Mouse (Mus musculus) forebrain, embryonic 14.5 days (tissue): ENCODE measurements at regions not wholly inside any gene's neighbourhood (a gene's known extent, or its start where the extent isn't known, plus 50 kb on each side); places are given as distances from the start of the nearest gene placed in this dataset.

Source experiments
- ATAC-seq: fragments of 200-750 bp; cut with Nextera tagmentation; 2 replicates; pipeline ENCODE4 v1.8.0; 2017; ENCODE audit warnings: mild to moderate bottlenecking, moderate library complexity
- DNase-seq: peaks from one replicate; pipeline ENCODE4 v3.0.0-alpha.2; 2015; ENCODE audit warnings: low spot score
- H3K27ac ChIP-seq: fragments of 300-500 bp; sonication (generic); 2 replicates; pipeline ENCODE4 v1.5.1; 2014; ENCODE audit warnings: low read depth, mild to moderate bottlenecking, control low read depth, low read length, moderate library complexity
- H3K27me3 ChIP-seq: fragments of 300-500 bp; sonication (generic); replicated peaks from 2 replicates; pipeline ENCODE4 v1.6.1; 2014; ENCODE audit warnings: low read length, control low read depth, mixed read lengths; ENCODE audit not compliant: control insufficient read depth, insufficient read depth
- H3K36me3 ChIP-seq: fragments of 300-500 bp; sonication (generic); 2 replicates; pipeline ENCODE4 v1.6.1; 2014; ENCODE audit warnings: low read length, control low read depth; ENCODE audit not compliant: control insufficient read depth, insufficient read depth
- H3K4me1 ChIP-seq: fragments of 300-500 bp; sonication (generic); 2 replicates; pipeline ENCODE4 v1.6.1; 2014; ENCODE audit warnings: antibody characterized with exemption, low read length, control low read depth; ENCODE audit not compliant: control insufficient read depth, insufficient read depth
- H3K4me2 ChIP-seq: fragments of 300-500 bp; sonication (generic); 2 replicates; pipeline ENCODE4 v1.6.1; 2014; ENCODE audit warnings: mild to moderate bottlenecking, control low read depth, low read length
- H3K4me3 ChIP-seq: fragments of 300-500 bp; sonication (generic); 2 replicates; pipeline ENCODE4 v1.5.1; 2014; ENCODE audit warnings: low read depth, low read length, control low read depth
- H3K9ac ChIP-seq: fragments of 300-500 bp; sonication (generic); 2 replicates; pipeline ENCODE4 v1.6.1; 2014; ENCODE audit warnings: mild to moderate bottlenecking, low read length, control low read depth, moderate library complexity
- H3K9me3 ChIP-seq: fragments of 300-500 bp; sonication (generic); replicated peaks from 2 replicates; pipeline ENCODE4 v1.6.1; 2016; ENCODE audit warnings: low read length, control low read depth, mixed read lengths; ENCODE audit not compliant: control insufficient read depth
- WGBS: fragments of 180-500 bp; shearing (Covaris S2); extraction: QIAGEN DNeasy Blood & Tissue Kit; methylation state at CpG from one replicate; pipeline ENCODE4 v1.1.7; 2014; 5-methylcytosine and 5-hydroxymethylcytosine counted together

DNA sequence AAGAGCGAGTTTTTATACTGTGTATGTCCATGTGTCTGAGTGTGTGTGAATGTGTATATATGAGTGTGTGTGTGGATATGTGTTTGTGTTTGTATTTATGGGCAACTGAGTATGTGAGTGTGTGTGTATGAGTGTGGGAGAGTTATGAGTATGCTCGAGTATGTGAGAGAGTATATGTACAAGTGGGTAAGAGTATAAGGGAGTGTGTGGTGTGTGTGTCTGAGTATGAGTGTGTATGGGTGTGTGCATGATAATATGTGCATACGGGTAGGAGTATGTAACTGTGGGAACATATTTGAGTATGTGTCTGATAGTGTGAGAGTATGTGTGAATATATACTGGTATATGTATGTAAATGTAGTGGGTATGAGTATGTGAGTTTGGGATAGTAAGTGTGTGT, 110.0 kb upstream of the Arhgef26 start:
- no peak for ATAC-seq
- WGBS: 93% methylated on average over 3 of the region's 3 CpGs
- DNase-seq: no peak
- Histone ChIP-seq H3K4me2 (no peak overlapping the region), H3K4me3 (no peak overlapping the region), H3K9me3 (no peaks in the 10 kb centered on the region), H3K27me3 (no peaks in the 10 kb centered on the region), H3K27ac (no peak overlapping the region), H3K4me1 (no peaks in the 10 kb centered on the region), H3K9ac (no peak overlapping the region), H3K36me3 (no peaks in the 10 kb centered on the region)

DNA sequence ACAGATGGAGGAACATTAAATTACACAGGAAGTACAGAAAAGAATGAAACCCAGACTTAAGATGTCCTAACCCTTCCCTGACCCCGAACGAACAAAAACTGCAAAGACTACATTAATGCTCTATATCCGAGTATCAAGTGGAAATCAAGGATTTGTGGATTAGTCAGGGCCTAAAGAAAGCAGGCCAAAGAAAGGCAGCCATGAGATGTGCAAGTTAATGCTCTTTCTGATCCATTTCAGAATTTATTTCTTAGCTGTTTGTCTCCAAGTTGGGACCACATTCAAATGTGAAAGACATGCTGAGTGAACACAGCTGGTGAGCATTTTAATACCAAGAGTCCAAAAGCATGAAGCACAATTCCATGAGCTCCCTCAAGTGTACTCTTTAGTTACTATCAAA, 97.1 kb upstream of the Arhgef26 start:
- Histone ChIP-seq H3K4me1 (no peaks in the 10 kb centered on the region), H3K9ac (no peak overlapping the region), H3K4me3 (no peak overlapping the region), H3K36me3 (no peaks in the 10 kb centered on the region), H3K27me3 (no peaks in the 10 kb centered on the region), H3K27ac (no peak overlapping the region), H3K4me2 (no peak overlapping the region), H3K9me3 (no peaks in the 10 kb centered on the region)
- ATAC-seq (no peak), DNase-seq (no peak)
- 78% methylated on average over 3 of the region's 3 CpGs for WGBS

DNA sequence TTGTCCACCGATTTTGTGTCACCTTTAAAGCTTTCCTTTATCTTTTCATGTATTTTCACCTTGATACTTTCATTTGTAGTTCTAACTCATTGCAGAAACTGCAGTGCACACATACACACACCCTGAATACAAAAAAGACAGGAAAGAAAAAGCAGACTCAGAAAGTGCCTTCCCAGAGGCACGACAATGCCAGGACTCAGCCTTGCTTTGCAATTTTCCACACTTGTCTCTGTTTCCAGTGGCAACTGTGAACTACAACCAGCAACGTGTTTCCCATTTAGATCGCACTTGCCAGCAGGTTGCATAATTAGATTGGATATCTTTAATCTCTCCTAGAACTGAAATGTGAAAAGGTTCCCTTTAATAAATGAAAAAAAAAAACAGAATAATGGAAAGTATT, 66.4 kb upstream of the Arhgef26 start:
- Histone ChIP-seq H3K4me3 (no peak overlapping the region), H3K27me3 (no peaks in the 10 kb centered on the region), H3K9me3 (no peaks in the 10 kb centered on the region), H3K36me3 (no peaks in the 10 kb centered on the region), H3K9ac (no peak overlapping the region), H3K4me1 (no peaks in the 10 kb centered on the region), H3K27ac (no peak overlapping the region), H3K4me2 (no peak overlapping the region)
- DNase-seq (peak; percentile 32), ATAC-seq (no peak)
- 53% methylated on average over 4 of the region's 4 CpGs for WGBS

DNA sequence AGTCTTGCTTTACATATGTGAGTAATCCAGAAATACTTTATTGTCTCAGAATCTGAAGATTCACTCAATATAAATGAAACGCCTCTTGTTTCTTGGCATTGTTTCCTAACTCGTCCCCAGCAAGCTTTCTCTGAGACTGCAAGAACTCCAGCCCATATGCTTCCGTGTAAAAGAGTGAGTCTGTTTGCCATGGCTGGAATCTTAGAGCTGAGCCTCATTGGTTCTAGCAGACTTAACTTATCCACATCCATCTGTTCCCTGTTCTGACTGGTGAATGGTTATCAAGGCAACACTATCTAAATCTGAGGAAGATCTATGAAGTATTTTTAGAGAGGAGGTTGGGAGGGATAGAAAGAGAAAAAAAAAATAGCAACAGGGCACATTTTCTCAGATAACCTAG, 59.9 kb upstream of the Arhgef26 start:
- Histone ChIP-seq H3K4me2 (no peak overlapping the region), H3K9ac (no peak overlapping the region), H3K27me3 (no peaks in the 10 kb centered on the region), H3K9me3 (no peaks in the 10 kb centered on the region), H3K36me3 (no peaks in the 10 kb centered on the region), H3K4me3 (no peak overlapping the region), H3K4me1 (no peaks in the 10 kb centered on the region), H3K27ac (no peak overlapping the region)
- peak; percentile 50; the same call in 1 of the 2 replicates for ATAC-seq
- peak; percentile 63 for DNase-seq
- 65% methylated on average over 3 of the region's 3 CpGs for WGBS

DNA sequence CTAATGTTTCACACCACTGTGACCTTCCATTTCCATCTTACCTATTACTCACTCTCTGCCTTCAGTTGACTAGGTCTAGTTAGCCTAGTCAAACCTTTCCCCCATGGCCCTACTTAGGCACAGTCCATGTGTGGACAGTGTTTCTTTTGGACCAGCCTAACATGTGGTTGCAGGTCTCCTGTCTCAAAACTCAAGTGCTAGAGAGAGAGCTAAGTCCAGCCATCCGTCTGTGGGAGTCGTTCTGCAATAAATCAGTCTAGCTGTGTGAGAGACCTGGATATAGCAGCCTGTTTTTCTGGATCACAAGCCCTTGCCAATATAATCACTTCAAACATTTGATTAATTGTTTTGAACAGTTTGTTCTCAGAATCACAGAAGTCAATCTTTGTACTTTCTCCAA, 57.2 kb upstream of the Arhgef26 start:
- Histone ChIP-seq H3K27ac (no peak overlapping the region), H3K36me3 (no peaks in the 10 kb centered on the region), H3K27me3 (no peaks in the 10 kb centered on the region), H3K9me3 (no peaks in the 10 kb centered on the region), H3K4me3 (no peak overlapping the region), H3K4me2 (no peak overlapping the region), H3K9ac (no peak overlapping the region), H3K4me1 (no peaks in the 10 kb centered on the region)
- DNase-seq: no peak
- 84% methylated on average over 2 of the region's 2 CpGs for WGBS
- ATAC-seq: no peak
